15 mouse cellular contexts compared by ENCODE assay signal in genomic region chr5:52630541-52630940, GRCm38 (mm10). TPM values are rescaled to one million over a fixed set of nuclear protein-coding genes. Genes with fewer than 3 reads are reported as not detected.
A peak's percentile ranks its signal among the peaks of the same experiment; 100 is the strongest.
DNase-seq lines count a peak whose midpoint lies in the region.
"Had no signal": no experiment of that assay in that cellular context is flagged by ENCODE, and none has a peak within 500 bp of the region (broad histone marks: within the 10 kb centered on the region; RNA-seq: fewer than 3 reads in every experiment).

No protein-coding gene starts in this region.

- peak; percentile 13 for DNase-seq in gastrocnemius, adult 18-20 months (ENCODE audit: low spot score)
- DNase-seq in gastrocnemius, postnatal 25 days, result no peak
- DNase-seq in 3T3-L1 (ENCODE audit: low read depth, low spot score) (peak; percentile 84), adipocyte (ENCODE audit: low spot score) (peak; percentile 26)
- peak; percentile 44 for DNase-seq in skeletal muscle tissue, adult 2 months (ENCODE audit: low read depth, low spot score)
- DNase-seq in thymus, postnatal 0 days (ENCODE audit: low spot score), result no peak
- DNase-seq in retina, embryonic 14.5 days (ENCODE audit: low spot score), result no peak
- DNase-seq: adrenal gland, postnatal 10 days; adrenal gland, postnatal 36 days; cerebellum, adult 18-20 months; cerebellum, adult 9-10 months; cerebellum, postnatal 14 days; forebrain, postnatal 0 days; gastrocnemius, postnatal 10 days; heart, adult 2 months had no signal

RNA-seq across cellular contexts. Expression of gene Sepsecs, which starts 39.0 kb away (rescaled TPM):
- 1 to 10 TPM; 5.2 to 5.6 TPM for total RNA-seq in gastrocnemius, adult 18-20 months (2021)
- total RNA-seq in gastrocnemius, postnatal 25 days (2021), result 1 to 10 TPM; 4.7 to 5.0 TPM
- 6.6 and 8.1 TPM in 2 replicates for polyA plus RNA-seq in thymus, postnatal 0 days (2015; fragmentation: Nextera tagmentation; extraction: Ambion mirVana)

Comparison
In these comparisons a context has a peak if more than half of its experiments do, and no peak if none do; other contexts are left out.
1. DNase-seq: peak in gastrocnemius, adult 18-20 months (single experiment), 3T3-L1 (single experiment), adipocyte (single experiment) and skeletal muscle tissue, adult 2 months (single experiment); none in gastrocnemius, postnatal 25 days (single experiment), thymus, postnatal 0 days (single experiment) and retina, embryonic 14.5 days (single experiment).